Mouse (Mus musculus) adrenal gland, postnatal 10 days (tissue): ENCODE results near the gene Gm17509. TPM values are rescaled to one million over a fixed set of nuclear protein-coding genes. Genes with fewer than 3 reads are reported as not detected.
"Not testable (repeated sequence)": the region's sequence is repeated elsewhere in the genome, so short reads cannot be mapped to it uniquely, and the experiment has no call there.

ENCODE experiments used
- DNase-seq: peaks from one replicate; pipeline ENCODE4 v3.0.0; 2021; ENCODE audit warnings: mixed read lengths
- total RNA-seq, 2 experiments: library from RNA; stranded (reverse); gene quantifications; 2 replicates each; pipeline ENCODE4 v1.2.3; 2021

Gene Gm17509
- total RNA-seq, 2 experiments from 2014 or later: 0.15 to 0.18 TPM

GRCm38 (mm10) chr13:117206066-117206465 lies 14.8 kb downstream of the Gm17509 start:
- no peak for DNase-seq

- no peak for DNase-seq
Measured at GRCm38 (mm10) chr13:117204685-117205084, 16.2 kb downstream of the Gm17509 start.

- peak; percentile 46 for DNase-seq
Measured at GRCm38 (mm10) chr13:117202755-117203471, 18.0 kb downstream of the Gm17509 start.

GRCm38 (mm10) chr13:117198402-117199083 lies 22.3 kb downstream of the Gm17509 start:
- DNase-seq: peak; percentile 87

GRCm38 (mm10) chr13:117197666-117198065 lies 23.2 kb downstream of the Gm17509 start:
- no peak for DNase-seq

- DNase-seq: no peak
Measured at GRCm38 (mm10) chr13:117195569-117196495, 25.0 kb downstream of the Gm17509 start.

- no peak for DNase-seq
Measured at GRCm38 (mm10) chr13:117193422-117193983, 27.4 kb downstream of the Gm17509 start.

- no peak for DNase-seq
Measured at GRCm38 (mm10) chr13:117192161-117192560, 28.7 kb downstream of the Gm17509 start.

GRCm38 (mm10) chr13:117185329-117185728 lies 35.5 kb downstream of the Gm17509 start:
- DNase-seq: no peak

- no peak for DNase-seq
Measured at GRCm38 (mm10) chr13:117183288-117183687, 37.6 kb downstream of the Gm17509 start.

GRCm38 (mm10) chr13:117180912-117181311 lies 40.0 kb downstream of the Gm17509 start:
- DNase-seq: not testable (repeated sequence)

Other genes with a start within 250 kb of the Gm17509 start
- gene Parp8, start 195.5 kb downstream of the Gm17509 start, total RNA-seq: 10 to 100 TPM in 1 of 2 experiments, 1 to 10 TPM in 1; 9.0 to 14.4 TPM
- gene Emb, start 12.5 kb downstream of the Gm17509 start, total RNA-seq: 10 to 100 TPM; 30.4 to 35.0 TPM